Mouse (Mus musculus): ENCODE data around the gene Rasgrf1.

GRCm38 (mm10) chr9:89953596-89954215, 44.0 kb downstream of the Rasgrf1 start:
- TF ChIP-seq CTCF (IDR thresholded peaks at IDR 0.05; ENCODE audit: control insufficient read depth, insufficient read depth, low read length) = no peak
- no peak for TF ChIP-seq POLR2A (IDR thresholded peaks at IDR 0.05; ENCODE audit: borderline replicate concordance, control insufficient read depth, low read depth, low read length)

Measured in bone marrow, adult 2 months (tissue).